ENCODE assay signal across 11 mouse cellular contexts in the genomic region with DNA sequence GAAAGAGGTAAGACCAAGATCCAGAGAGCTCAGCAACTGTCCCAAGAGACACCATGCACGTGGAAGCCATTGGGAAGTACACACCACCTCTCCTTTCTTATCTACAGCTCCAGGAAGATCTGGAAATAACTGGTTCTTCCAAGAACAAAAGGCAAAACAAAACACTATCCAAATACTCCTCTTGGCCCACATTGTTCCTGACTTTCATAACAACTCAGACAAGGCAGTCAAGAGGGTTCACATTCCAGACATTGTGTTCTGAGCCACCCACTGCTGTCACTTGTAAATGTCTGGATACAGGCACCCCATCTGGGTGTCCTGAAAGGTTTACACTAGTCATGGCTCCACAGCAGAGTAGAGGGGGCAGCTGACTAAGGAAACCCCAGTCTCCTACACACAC. TPM values are rescaled to one million over a fixed set of nuclear protein-coding genes. Genes with fewer than 3 reads are reported as not detected.
DNase-seq lines count a peak whose midpoint lies in the region; ATAC-seq and TF ChIP-seq lines count a peak whose summit lies in the region.
"Had no signal": no experiment of that assay in that cellular context is flagged by ENCODE, and none has a peak within 500 bp of the region (broad histone marks: within the 10 kb centered on the region; RNA-seq: fewer than 3 reads in every experiment).

No protein-coding gene starts in this region.

- no peak for ATAC-seq in megakaryocyte-erythroid progenitor cell, adult 5-6 weeks (replicated peaks; ENCODE audit: low FRiP score, low TSS enrichment, poor library complexity, severe bottlenecking)
- ATAC-seq: liver, embryonic 12.5 days had no signal

- TF ChIP-seq POLR2A in ES-Bruce4 (IDR thresholded peaks at IDR 0.05; ENCODE audit: insufficient read depth, low read length): no peak

- DNase-seq in gastrocnemius, postnatal 25 days: peak; percentile 51
- DNase-seq in gastrocnemius, postnatal 10 days: no peak
- peak; percentile 91 for DNase-seq in heart, adult 8-10 months (ENCODE audit: low spot score)
- peak; percentile 24 for DNase-seq in kidney, postnatal 14 days
- DNase-seq in embryonic facial prominence, embryonic 10.5 days (ENCODE audit: low spot score): no peak
- DNase-seq in thymus, adult 18-20 months: no peak
- DNase-seq: cerebellum, adult 8-10 months had no signal

- H3K27ac ChIP-seq in ES-Bruce4 (ENCODE audit: insufficient read depth, low read length): peak overlapping the region; percentile 33; the same call in 1 of the 2 replicates
- no peak overlapping the region for H3K27ac ChIP-seq in embryonic facial prominence, embryonic 10.5 days (replicated peaks)
- H3K27ac ChIP-seq: liver, embryonic 12.5 days had no signal

- no peaks in the 10 kb centered on the region for H3K36me3 ChIP-seq in ES-Bruce4 (ENCODE audit: control insufficient read depth, insufficient read depth, low read length, poor library complexity, severe bottlenecking)
- H3K36me3 ChIP-seq in embryonic facial prominence, embryonic 10.5 days (replicated peaks): no peaks in the 10 kb centered on the region
- H3K36me3 ChIP-seq: liver, embryonic 12.5 days had no signal

- H3K4me1 ChIP-seq in ES-Bruce4 (ENCODE audit: control insufficient read depth, insufficient read depth, low read length): peaks cover 1% of the 10 kb centered on the region
- H3K4me1 ChIP-seq in embryonic facial prominence, embryonic 10.5 days: no peaks in the 10 kb centered on the region
- H3K4me1 ChIP-seq: liver, embryonic 12.5 days had no signal

- H3K9ac ChIP-seq in ES-Bruce4 (ENCODE audit: low read depth, poor library complexity, severe bottlenecking): no peak overlapping the region
- H3K9ac ChIP-seq: liver, embryonic 12.5 days had no signal

- no peaks in the 10 kb centered on the region for H3K9me3 ChIP-seq in ES-Bruce4 (replicated peaks; ENCODE audit: control insufficient read depth, insufficient read depth, low read length, poor library complexity, severe bottlenecking)
- H3K9me3 ChIP-seq in embryonic facial prominence, embryonic 10.5 days: no peaks in the 10 kb centered on the region
- H3K9me3 ChIP-seq: liver, embryonic 12.5 days had no signal

- no peak for TF ChIP-seq CTCF in ES-Bruce4 (IDR thresholded peaks at IDR 0.05; ENCODE audit: low read depth, low read length)

- WGBS in embryonic facial prominence, embryonic 10.5 days: 71% methylated on average over 1 of the region's 1 CpGs

- TF ChIP-seq EP300 in ES-Bruce4 (IDR thresholded peaks at IDR 0.05; ENCODE audit: insufficient read depth, low read depth, low read length): no peak

- H3K4me3 ChIP-seq in ES-Bruce4 (ENCODE audit: low read depth, low read length): no peak overlapping the region
- no peak overlapping the region for H3K4me3 ChIP-seq in embryonic facial prominence, embryonic 10.5 days
- H3K4me3 ChIP-seq: liver, embryonic 12.5 days had no signal

- H3K27me3 ChIP-seq in ES-Bruce4 (ENCODE audit: control insufficient read depth, insufficient read depth, low read length, poor library complexity, severe bottlenecking): no peaks in the 10 kb centered on the region
- no peaks in the 10 kb centered on the region for H3K27me3 ChIP-seq in embryonic facial prominence, embryonic 10.5 days (replicated peaks; ENCODE audit: low read depth, poor library complexity, severe bottlenecking)
- H3K27me3 ChIP-seq: liver, embryonic 12.5 days had no signal

RNA-seq across cellular contexts. Expression of a gene that starts 39.7 kb away (rescaled TPM):
- 10 to 100 TPM; 64.0 to 64.8 TPM for total RNA-seq in gastrocnemius, postnatal 25 days (2021)
- total RNA-seq in gastrocnemius, postnatal 10 days (2021): 10 to 100 TPM; 57.5 to 58.7 TPM
- 2.7 and 3.3 TPM in 2 replicates for polyA plus RNA-seq in ES-Bruce4 (2011; ENCODE audit: insufficient read depth, insufficient read length, low read depth, missing spikeins)
- 100 to 1,000 TPM in 2 of 4 experiments, 10 to 100 TPM in 2; 86.3 to 134 (median 102) TPM for total RNA-seq in heart, adult 8-10 months (2022)
- 1.0 TPM in 1 of 2 replicates, not detected in the other for total RNA-seq in megakaryocyte-erythroid progenitor cell, adult 5-6 weeks (2014; fragmentation: Nextera tagmentation)
- 0.14 TPM in 1 of 2 replicates, not detected in the other for total RNA-seq in megakaryocyte-erythroid progenitor cell, adult 5-6 weeks (2017)
- 0.57 and 0.76 TPM in 2 replicates for polyA plus RNA-seq in embryonic facial prominence, embryonic 10.5 days (2016; fragmentation: Nextera tagmentation; extraction: Ambion mirVana)
- polyA plus RNA-seq: C2C12 had no signal

Comparison
In these comparisons a context has a peak if more than half of its experiments do, and no peak if none do; other contexts are left out.
1. DNase-seq: peak in gastrocnemius, postnatal 25 days (single experiment), heart, adult 8-10 months (single experiment) and kidney, postnatal 14 days (single experiment); none in gastrocnemius, postnatal 10 days (single experiment), embryonic facial prominence, embryonic 10.5 days (single experiment) and thymus, adult 18-20 months (0 of 2).
2. RNA of a gene that starts 39.7 kb away (total RNA-seq): 86.3 to 134 TPM in heart, adult 8-10 months, 64.0 to 64.8 TPM in gastrocnemius, postnatal 25 days and 57.5 to 58.7 TPM in gastrocnemius, postnatal 10 days; 0.14 to 1.0 TPM in megakaryocyte-erythroid progenitor cell, adult 5-6 weeks; every median in the first group is over 10 times any median in the second.